Mouse (Mus musculus): ENCODE data around the gene Ncam1. TPM values are rescaled to one million over a fixed set of nuclear protein-coding genes. Genes with fewer than 3 reads are reported as not detected.

The Ncam1 gene
- polyA plus RNA-seq, 1 experiment = not detected

DNA sequence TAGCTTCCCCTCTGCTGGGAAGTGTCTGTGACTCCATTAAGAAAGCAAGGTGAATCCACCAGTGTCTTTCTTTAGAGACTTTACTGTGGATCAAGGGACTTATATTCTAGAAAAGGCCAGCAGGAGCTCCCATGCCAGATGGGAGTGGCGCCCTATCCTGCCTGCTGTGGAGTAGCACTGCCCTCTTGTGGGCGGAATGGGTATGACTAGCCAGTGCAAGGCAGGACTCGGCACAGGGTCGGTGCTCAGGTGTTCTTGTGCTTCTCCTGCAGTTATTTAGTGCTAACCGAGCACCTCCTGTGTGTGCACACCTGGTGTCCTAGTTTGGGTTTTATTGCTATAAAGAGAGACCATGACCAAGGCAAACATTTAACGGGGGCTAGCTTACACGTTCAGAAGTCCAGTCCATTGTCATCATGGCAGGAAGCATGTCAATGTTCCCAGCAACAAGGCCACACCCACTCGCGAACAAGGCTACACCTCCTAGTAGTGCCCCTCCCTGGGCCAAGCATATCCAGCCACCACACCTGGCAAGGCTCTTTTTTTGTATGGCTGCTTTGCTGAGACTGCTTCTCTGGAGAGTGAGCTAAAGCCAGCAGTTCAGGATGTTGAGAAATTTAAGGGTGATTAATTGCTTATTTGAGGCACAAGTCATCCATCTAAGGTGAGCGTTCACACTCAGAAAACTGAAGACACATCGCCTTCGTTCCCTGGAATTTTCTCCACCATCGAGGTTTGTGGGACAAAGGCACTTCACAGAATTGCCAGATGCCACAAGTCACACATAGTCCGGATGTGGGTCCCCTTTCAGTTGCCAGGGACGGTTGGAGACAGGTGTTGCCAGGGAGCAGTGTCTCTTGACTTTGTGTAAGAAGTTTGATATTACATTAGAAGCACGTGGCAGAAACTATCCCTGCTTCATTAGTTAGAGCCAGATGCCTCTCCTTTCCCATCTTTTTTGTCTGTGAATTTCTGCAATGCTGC, 309.5 kb downstream of the Ncam1 start:
- no peak for TF ChIP-seq GATA1 (IDR thresholded peaks at IDR 0.05; ENCODE audit: low read length)

DNA sequence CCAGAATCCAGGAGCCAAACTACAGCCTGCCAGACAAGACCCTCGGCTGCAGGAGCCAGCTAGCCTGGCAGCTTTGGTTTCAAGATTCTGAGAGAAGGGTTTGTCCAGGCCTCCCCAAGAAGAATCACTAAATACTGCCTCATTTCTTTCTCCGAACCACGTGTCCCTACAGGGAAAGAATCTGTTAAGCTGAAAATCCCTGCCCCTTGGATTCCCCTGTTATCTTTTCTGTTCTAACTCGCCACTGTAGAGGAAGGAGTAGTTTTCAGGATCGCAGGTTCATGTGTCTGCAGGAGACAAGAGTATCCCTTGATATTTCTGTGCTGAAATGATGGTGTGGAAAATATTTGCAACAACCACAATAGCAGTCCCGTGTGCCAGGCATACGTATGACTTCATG, 310.5 kb downstream of the Ncam1 start:
- TF ChIP-seq GATA1 (IDR thresholded peaks at IDR 0.05; ENCODE audit: low read length) = no peak

DNA sequence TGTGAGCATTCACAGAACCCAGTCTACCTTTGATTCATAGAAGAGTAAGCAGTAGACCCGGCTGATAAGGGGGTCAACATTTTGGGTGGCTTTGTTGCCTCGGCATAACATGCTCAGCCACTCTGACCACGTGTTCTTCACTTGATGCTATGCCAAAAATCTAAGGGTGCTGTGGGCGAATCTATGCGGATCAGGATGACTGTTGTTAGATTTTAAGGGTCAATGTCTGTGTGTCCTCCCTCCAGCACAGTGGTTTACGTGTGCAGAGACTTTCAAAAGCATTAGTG, 311.1 kb downstream of the Ncam1 start:
- TF ChIP-seq GATA1 (IDR thresholded peaks at IDR 0.05; ENCODE audit: low read length) = no peak

DNA sequence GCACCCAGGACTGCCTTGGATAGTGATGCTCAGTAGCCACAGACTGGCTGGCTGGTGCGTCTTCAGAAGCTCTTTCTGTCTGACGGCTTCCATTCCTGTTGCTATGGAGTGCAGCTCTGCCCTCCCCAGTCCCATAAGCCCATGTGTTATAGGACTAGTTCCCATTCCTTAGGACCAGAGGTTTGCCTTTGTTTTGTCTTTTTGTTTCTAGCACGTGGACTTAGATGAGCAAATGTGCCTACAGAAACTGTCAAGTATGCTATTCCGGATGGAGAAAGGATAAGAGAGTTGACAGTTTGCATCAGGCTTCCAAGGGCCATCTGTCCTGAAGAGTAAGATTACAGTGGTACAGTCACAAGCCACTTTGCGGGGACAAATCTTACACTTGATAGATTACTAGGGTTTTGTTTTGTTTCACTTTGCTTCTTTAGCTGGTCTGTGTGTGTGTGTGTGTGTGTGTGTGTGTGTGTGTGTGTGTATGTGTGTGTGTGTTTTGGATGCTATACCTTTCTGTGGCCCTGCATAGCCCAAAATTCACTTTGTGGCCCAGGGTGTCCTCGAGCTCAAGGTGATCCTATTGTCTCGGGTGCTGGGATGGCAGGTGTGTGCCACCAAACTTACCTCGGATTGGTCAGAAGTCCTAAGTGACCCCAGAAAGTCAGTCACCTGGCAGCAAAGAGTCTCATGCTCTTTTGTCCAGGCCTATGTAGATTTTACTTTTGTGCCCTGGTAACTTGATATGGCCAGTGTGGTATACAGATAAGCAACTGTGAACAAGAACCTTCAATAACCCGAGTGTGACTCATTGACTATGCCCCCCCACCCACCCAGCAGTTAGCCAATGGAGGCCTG, 311.7 kb downstream of the Ncam1 start:
- TF ChIP-seq GATA1 (IDR thresholded peaks at IDR 0.05; ENCODE audit: low read length) = no peak

DNA sequence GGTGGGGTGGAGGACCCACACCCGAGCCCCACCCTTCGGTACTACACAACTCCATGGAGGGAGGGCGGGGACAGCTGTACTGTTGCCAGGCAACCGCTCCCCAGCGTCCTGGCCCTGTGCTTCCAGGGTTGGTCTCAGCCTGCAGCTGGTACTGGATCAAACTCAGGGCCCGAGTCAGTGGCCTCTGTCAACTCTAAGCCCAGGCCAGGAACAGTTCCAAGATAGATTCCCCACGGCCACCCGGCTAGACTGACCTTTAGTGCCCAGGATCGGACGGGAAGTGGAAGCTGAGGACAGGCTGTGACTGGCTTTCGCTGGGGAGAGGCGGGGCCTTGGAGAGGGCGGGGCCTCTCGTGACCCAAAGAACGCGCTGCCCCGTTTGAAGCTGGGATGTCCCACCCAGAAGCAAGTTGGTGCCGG, 312.8 kb downstream of the Ncam1 start, which contains the start of gene Ttc12:
Gene Ttc12 (minus strand): TSS at position 334 of the 420 bp plus-strand sequence.
- TF ChIP-seq GATA1 (IDR thresholded peaks at IDR 0.05; ENCODE audit: low read length) = no peak

DNA sequence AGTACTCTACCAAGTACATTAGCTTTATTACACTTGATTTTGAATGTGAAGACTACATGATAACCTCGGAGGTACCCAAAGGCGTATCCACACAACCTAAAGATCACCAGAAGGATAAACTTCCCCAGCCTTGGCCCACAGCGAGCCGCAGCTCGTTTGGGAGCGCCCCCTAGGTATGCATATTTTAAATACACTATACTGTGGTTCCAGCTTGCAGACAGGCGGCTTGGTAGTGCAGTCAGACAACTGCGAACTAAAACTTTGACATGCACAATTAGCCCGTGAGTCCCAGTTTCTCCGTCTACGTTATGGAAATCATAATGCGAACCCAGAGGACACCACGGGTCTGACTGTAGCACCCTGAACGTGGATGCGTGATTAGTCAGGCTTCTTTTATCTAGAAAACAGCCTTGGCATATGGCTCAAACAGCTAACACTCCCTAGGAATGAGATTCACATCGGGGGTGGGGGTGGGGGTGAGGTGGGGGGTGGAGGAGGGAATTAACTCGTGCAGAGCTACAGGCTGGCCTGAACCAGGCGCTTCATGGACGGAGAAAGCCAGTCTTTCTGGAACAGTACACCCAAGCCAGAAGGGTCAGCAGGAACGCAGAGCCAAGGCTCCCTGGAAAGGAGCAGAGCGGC, 313.4 kb downstream of the Ncam1 start:
- no peak for TF ChIP-seq GATA1 (IDR thresholded peaks at IDR 0.05; ENCODE audit: low read length)

DNA sequence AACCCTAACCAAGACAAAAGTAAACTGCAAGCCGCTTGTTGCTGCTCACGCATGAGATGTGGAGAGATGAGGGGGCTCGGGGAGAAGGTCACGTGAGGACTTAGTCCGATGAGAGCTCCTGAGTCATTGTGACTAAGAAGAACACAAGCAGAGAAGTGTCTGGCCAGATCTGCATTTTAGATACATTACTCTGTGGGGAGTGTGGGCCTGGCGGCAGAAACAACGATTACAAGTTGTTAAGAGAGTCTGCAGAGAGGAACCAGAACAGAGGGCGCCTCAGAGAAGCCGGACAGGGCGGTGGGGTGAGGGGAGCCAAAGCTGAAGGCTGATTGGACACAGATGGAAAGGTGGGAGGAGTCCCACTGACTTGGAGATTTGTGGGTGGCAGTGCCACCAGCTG, 315.4 kb downstream of the Ncam1 start:
- TF ChIP-seq GATA1 (IDR thresholded peaks at IDR 0.05; ENCODE audit: low read length) = no peak

DNA sequence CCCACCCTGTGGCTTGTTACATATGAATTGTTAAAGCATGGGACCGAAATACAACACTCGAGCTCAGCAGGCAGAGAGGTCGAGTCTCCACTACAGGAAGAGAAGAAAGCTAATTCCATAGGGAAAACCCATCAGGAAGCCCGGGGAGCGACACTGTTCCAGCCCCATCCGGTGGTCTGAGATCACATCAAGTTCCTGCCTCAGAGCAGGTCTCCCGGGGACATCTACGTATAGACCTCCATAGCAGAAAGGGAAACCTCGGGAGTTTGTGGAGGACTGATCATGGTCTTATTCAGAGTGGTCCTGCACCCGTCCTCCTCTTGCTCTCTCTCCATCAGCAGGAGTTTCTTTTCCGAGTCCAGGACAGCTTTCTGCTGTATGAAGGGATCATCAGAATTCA, 326.6 kb downstream of the Ncam1 start:
- TF ChIP-seq GATA1 (IDR thresholded peaks at IDR 0.05; ENCODE audit: low read length) = no peak

DNA sequence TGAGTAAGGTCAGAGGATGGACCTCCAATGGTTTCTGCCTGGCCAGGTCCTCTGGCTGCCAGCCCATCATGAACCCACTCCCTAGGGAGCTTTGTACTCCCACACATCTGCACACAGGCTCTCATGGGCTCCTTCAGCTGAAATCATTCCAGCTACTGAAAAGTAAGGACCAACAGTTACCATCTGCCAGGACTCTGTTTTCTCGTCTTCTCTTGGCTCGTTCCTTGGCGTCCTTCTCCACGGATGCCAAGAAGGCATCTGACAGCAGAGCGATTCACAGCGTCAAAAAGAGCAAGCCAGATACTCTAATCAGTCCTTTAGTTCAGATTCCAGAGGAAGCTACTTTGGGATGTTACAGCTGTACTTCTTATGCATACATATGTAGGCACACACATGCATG, 327.8 kb downstream of the Ncam1 start:
- no peak for TF ChIP-seq GATA1 (IDR thresholded peaks at IDR 0.05; ENCODE audit: low read length)

DNA sequence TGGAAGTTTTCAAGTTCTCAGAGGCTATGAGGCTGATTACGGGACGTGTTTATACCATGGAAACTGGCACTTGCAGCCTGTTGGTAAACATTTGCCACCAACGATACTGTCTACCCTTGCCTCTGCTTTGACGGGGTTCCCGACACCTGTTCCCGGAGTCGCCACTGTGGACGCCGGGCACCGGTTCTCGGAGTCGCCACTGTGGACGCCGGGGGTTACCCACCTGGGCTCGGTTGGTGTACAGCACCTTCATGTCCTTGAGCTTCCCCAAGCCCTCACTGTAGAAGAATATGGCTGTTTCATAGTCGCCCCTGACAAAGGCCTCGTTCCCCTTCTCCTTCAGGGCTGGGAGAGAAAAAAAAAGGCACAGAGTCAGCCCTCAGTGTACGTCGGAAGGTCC, 328.7 kb downstream of the Ncam1 start:
- no peak for TF ChIP-seq GATA1 (IDR thresholded peaks at IDR 0.05; ENCODE audit: low read length)

DNA sequence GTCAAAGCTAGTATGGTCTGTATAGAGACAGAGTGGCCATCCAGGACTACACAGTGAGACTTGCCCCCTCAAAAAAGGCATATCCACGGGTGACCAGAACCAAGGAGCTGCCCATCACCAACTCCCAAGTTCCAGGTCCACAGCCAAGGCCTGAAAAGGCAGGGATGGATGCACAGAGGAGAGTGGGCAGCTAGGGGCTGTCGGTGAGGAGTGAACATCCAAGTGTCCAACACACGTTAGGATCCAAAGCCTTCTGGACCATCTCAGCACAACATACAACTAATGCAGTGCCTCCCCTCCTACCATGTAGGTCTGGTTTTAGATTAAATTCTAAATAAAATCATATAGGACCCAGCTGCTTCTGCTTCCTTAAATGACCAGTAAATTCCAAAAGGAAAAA, 342.6 kb downstream of the Ncam1 start:
- TF ChIP-seq GATA1 (IDR thresholded peaks at IDR 0.05; ENCODE audit: low read length) = no peak

DNA sequence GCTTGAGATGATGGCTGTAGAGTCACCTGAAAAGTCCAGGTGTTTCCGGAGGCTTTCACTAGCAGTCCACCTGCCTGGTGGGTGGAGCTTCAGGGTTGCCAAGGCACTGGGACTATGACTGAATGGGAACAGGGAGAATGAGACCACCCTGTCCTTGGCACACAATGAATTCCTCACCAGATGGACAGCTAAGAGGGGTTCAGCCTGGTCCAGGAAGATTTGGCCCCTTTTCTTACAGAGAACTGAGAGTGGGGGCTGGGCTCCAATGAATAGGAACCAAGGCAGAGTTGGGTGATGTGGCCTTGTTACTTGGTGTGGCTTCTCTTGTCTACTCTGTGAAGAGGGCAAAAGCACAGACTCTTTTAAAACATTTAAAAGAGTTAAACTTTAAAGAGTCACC, 346.3 kb downstream of the Ncam1 start:
- no peak for TF ChIP-seq GATA1 (IDR thresholded peaks at IDR 0.05; ENCODE audit: low read length)
